Mouse (Mus musculus) stomach, embryonic 14.5 days (tissue): Measurements from ENCODE around the gene Otogl. TPM values are rescaled to one million over a fixed set of nuclear protein-coding genes. Genes with fewer than 3 reads are reported as not detected.

Source experiments
- ATAC-seq: fragments of 200-750 bp; cut with Nextera tagmentation; 2 replicates; pipeline ENCODE4 v1.8.0; 2017; ENCODE audit warnings: low read depth, moderate TSS enrichment; ENCODE audit not compliant: insufficient number of reproducible peaks, insufficient read depth, low FRiP score
- H3K27ac ChIP-seq: fragments of 300-500 bp; sonication (generic); 2 replicates; pipeline ENCODE4 v1.5.1; 2014; ENCODE audit warnings: mild to moderate bottlenecking, low read length, moderate library complexity, mixed read lengths
- H3K27me3 ChIP-seq: fragments of 300-500 bp; sonication (generic); 2 replicates; pipeline ENCODE4 v1.6.1; 2014; ENCODE audit warnings: low read length, control low read depth, mixed read lengths; ENCODE audit not compliant: control insufficient read depth, insufficient read depth
- H3K36me3 ChIP-seq: fragments of 300-500 bp; sonication (generic); 2 replicates; pipeline ENCODE4 v1.6.1; 2014; ENCODE audit warnings: mild to moderate bottlenecking, control low read depth, low read length, moderate library complexity, mixed read lengths; ENCODE audit not compliant: control insufficient read depth, insufficient read depth
- H3K4me1 ChIP-seq: fragments of 300-500 bp; sonication (generic); 2 replicates; pipeline ENCODE4 v1.6.1; 2014; ENCODE audit warnings: low read length, control low read depth, mixed read lengths; ENCODE audit not compliant: control insufficient read depth, insufficient read depth
- H3K4me2 ChIP-seq: fragments of 300-500 bp; sonication (generic); replicated peaks from 2 replicates; pipeline ENCODE4 v1.6.1; 2014; ENCODE audit warnings: low read depth, low read length, control low read depth
- H3K4me3 ChIP-seq: fragments of 300-500 bp; sonication (generic); 2 replicates; pipeline ENCODE4 v1.5.1; 2014; ENCODE audit warnings: low read depth, low read length, control low read depth
- H3K9ac ChIP-seq: fragments of 300-500 bp; sonication (generic); replicated peaks from 2 replicates; pipeline ENCODE4 v1.6.1; 2014; ENCODE audit warnings: low read depth, mild to moderate bottlenecking, control low read depth, low read length, moderate library complexity, mixed read lengths
- H3K9me3 ChIP-seq: fragments of 300-500 bp; sonication (generic); 2 replicates; pipeline ENCODE4 v1.6.1; 2016; ENCODE audit warnings: low read depth, low read length, control low read depth; ENCODE audit not compliant: control insufficient read depth
- WGBS: fragments of 180-500 bp; shearing (Covaris S2); extraction: QIAGEN DNeasy Blood & Tissue Kit; methylation state at CpG from one replicate; pipeline ENCODE4 v1.1.7; 2014; 5-methylcytosine and 5-hydroxymethylcytosine counted together
- polyA plus RNA-seq: library from polyadenylated mRNA; unstranded; fragments of >200 nt; fragmentation: Nextera tagmentation; extraction: Ambion mirVana; gene quantifications from 2 replicates; pipeline ENCODE4 v1.2.1, GENCODE M21; 2014

Gene Otogl
- polyA plus RNA-seq, 1 experiment from 2014 or later, result 0.10 TPM

DNA sequence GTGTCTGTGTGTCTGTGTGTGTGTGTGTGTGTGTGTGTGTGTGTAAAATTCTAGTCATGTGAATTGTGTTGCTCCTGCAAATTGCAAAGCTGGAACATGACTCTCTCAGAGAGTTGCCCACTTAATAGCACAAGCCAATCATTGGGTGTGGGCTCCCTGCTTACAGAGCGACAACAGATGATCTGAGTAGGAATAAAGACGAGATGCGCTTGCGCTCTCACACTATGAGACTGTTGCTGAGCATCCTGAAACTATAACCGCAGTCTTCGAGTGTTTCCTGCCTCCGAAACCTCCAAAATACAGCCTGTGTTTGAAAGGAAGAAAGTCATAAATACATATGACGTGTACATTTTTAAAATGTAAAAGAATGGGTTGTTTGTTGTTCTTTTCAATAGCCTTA, 43.0 kb downstream of the Otogl start:
- H3K4me2 ChIP-seq, result no peak overlapping the region
- no peaks in the 10 kb centered on the region for H3K36me3 ChIP-seq
- H3K9me3 ChIP-seq, result no peaks in the 10 kb centered on the region
- H3K9ac ChIP-seq, result no peak overlapping the region
- no peaks in the 10 kb centered on the region for H3K4me1 ChIP-seq
- 90% methylated on average over 8 of the region's 8 CpGs for WGBS
- no peaks in the 10 kb centered on the region for H3K27me3 ChIP-seq
- ATAC-seq, result no peak
- H3K4me3 ChIP-seq, result no peak overlapping the region
- H3K27ac ChIP-seq, result no peak overlapping the region

GRCm38 (mm10) chr10:107867414-107867813, 44.5 kb downstream of the Otogl start:
- Histone ChIP-seq H3K4me3 (no peak overlapping the region), H3K27ac (no peak overlapping the region), H3K9me3 (no peaks in the 10 kb centered on the region), H3K27me3 (no peaks in the 10 kb centered on the region), H3K36me3 (no peaks in the 10 kb centered on the region), H3K4me1 (no peaks in the 10 kb centered on the region), H3K9ac (no peak overlapping the region), H3K4me2 (no peak overlapping the region)
- ATAC-seq, result no peak
- 73% methylated on average over 4 of the region's 4 CpGs for WGBS

- Histone ChIP-seq H3K4me3 (no peak overlapping the region), H3K4me1 (no peaks in the 10 kb centered on the region), H3K27me3 (no peaks in the 10 kb centered on the region), H3K9ac (no peak overlapping the region), H3K9me3 (no peaks in the 10 kb centered on the region), H3K27ac (no peak overlapping the region), H3K4me2 (no peak overlapping the region), H3K36me3 (no peaks in the 10 kb centered on the region)
- no peak for ATAC-seq
- 78% methylated on average over 8 of the region's 8 CpGs for WGBS
Measured at GRCm38 (mm10) chr10:107860235-107860917, 51.6 kb downstream of the Otogl start.

DNA sequence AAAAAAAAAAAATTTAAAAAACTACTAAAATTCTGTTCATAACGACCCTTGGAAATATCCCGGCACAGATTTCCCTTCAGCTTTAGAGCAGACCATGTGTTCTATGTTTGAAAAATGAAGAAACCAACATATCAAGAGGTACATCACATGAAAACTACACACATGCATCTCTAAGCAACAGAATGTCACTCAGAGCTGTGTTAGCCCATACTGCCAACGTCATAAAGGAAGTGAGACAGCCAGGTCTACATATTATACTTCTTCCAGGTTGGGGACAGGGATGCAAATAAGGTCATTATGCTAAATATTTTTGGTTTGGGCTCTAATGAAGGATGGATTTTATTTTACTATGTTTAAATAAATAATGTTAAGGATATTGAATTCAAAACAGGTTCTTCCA, 52.7 kb downstream of the Otogl start:
- 89% methylated on average over 3 of the region's 3 CpGs for WGBS
- no peak for ATAC-seq
- Histone ChIP-seq H3K27me3 (no peaks in the 10 kb centered on the region), H3K9me3 (no peaks in the 10 kb centered on the region), H3K27ac (no peak overlapping the region), H3K4me2 (no peak overlapping the region), H3K9ac (no peak overlapping the region), H3K36me3 (no peaks in the 10 kb centered on the region), H3K4me1 (no peaks in the 10 kb centered on the region), H3K4me3 (no peak overlapping the region)

- 27% methylated on average over 7 of the region's 7 CpGs for WGBS
Measured at GRCm38 (mm10) chr10:107858684-107859083, 53.2 kb downstream of the Otogl start.

GRCm38 (mm10) chr10:107844906-107845305, 67.0 kb downstream of the Otogl start:
- Histone ChIP-seq H3K27ac (no peak overlapping the region), H3K4me3 (no peak overlapping the region), H3K27me3 (no peaks in the 10 kb centered on the region), H3K4me1 (no peaks in the 10 kb centered on the region), H3K4me2 (no peak overlapping the region), H3K36me3 (no peaks in the 10 kb centered on the region), H3K9ac (no peak overlapping the region), H3K9me3 (no peaks in the 10 kb centered on the region)
- WGBS, result 90% methylated on average over 1 of the region's 1 CpGs
- no peak for ATAC-seq

More at GRCm38 (mm10) chr10:107858684-107859083, 53.2 kb downstream of the Otogl start:
- no peak overlapping the region for H3K27ac ChIP-seq
- H3K4me3 ChIP-seq, result no peak overlapping the region
- H3K27me3 ChIP-seq, result no peaks in the 10 kb centered on the region
- H3K9me3 ChIP-seq, result no peaks in the 10 kb centered on the region
- H3K9ac ChIP-seq, result no peak overlapping the region
- no peaks in the 10 kb centered on the region for H3K4me1 ChIP-seq
- ATAC-seq, result no peak
- H3K4me2 ChIP-seq, result no peak overlapping the region
- no peaks in the 10 kb centered on the region for H3K36me3 ChIP-seq

DNA sequence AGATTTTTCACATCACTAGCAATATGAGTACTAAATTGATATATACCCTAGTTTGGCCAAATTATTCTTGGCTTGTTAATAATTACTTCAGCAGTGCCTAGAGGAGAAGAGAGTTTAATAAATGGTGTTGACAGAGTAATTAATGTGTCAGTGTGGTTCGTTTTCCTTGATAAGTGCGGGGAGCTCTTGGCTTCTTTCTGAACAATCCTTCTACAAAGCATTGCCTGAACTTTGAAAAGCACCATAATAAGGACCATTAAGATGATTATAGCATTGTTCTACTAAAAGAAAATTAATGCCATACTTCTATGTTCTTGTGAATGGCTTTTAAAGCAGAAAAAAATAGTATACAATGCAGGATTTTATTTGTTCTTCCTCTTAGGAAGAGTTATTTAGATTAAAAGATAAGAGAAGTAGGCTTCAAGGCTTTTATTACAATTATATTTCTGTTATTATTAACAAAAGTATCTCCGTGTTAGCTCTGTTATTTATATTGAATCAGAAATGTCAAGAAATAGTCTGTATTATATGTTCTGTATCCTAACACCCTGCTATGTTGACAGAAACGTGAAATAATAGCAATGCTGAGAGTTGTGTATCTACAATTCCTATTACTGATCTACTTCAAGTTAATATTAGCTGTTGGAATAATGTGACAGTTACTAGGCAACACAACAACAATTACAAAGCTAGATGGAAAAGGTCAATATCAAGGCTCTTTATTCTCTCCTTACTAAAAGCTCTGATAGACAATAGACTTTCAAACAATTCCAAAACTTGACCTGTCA, 77.3 kb downstream of the Otogl start:
- Histone ChIP-seq H3K27ac (no peak overlapping the region), H3K36me3 (no peaks in the 10 kb centered on the region), H3K4me3 (no peak overlapping the region), H3K4me1 (no peaks in the 10 kb centered on the region), H3K27me3 (no peaks in the 10 kb centered on the region), H3K9ac (no peak overlapping the region), H3K9me3 (0 out of 2 replicates have a peak, but pooled peaks cover 3% of the 10 kb centered on the region), H3K4me2 (no peak overlapping the region)
- no peak for ATAC-seq
- 54% methylated on average over 4 of the region's 4 CpGs for WGBS

- Histone ChIP-seq H3K4me2 (no peak overlapping the region), H3K9ac (no peak overlapping the region)
Measured at GRCm38 (mm10) chr10:107829151-107829550, 82.8 kb downstream of the Otogl start.

More at GRCm38 (mm10) chr10:107829151-107829550, 82.8 kb downstream of the Otogl start:
- Histone ChIP-seq H3K9me3 (no peaks in the 10 kb centered on the region), H3K4me1 (no peaks in the 10 kb centered on the region), H3K27ac (no peak overlapping the region), H3K27me3 (no peaks in the 10 kb centered on the region), H3K36me3 (no peaks in the 10 kb centered on the region), H3K4me3 (no peak overlapping the region)
- ATAC-seq, result no peak
- WGBS, result 81% methylated on average over 6 of the region's 6 CpGs
